Mouse (Mus musculus): Measurements from ENCODE around the gene Pdgfra. TPM values are rescaled to one million over a fixed set of nuclear protein-coding genes. Genes with fewer than 3 reads are reported as not detected.
A peak's percentile ranks its signal among the peaks of the same experiment; 100 is the strongest.

Pdgfra gene
- polyA plus RNA-seq, 1 experiment from 2014 or later: 7.9 TPM

GRCm38 (mm10) chr5:75184693-75185235, 32.7 kb downstream of the Pdgfra start:
- H3K36me3 ChIP-seq (ENCODE audit: control insufficient read depth, insufficient read depth, low read length): no peaks in the 10 kb centered on the region

GRCm38 (mm10) chr5:75185584-75185983, 33.5 kb downstream of the Pdgfra start:
- TF ChIP-seq CTCF (IDR thresholded peaks at IDR 0.05; ENCODE audit: low read depth): no peak
- TF ChIP-seq EP300 (optimal IDR thresholded peaks at IDR 0.05): no peak
- no peaks in the 10 kb centered on the region for H3K36me3 ChIP-seq (ENCODE audit: control insufficient read depth, insufficient read depth, low read length)
- H3K4me3 ChIP-seq (ENCODE audit: low read depth, low read length): no peak overlapping the region
- no peak overlapping the region for H3K9ac ChIP-seq (ENCODE audit: low read length)
- H3K9me3 ChIP-seq (ENCODE audit: control insufficient read depth, low read length): no peaks in the 10 kb centered on the region
- no peak; the same call in 1 of the 2 replicates for ATAC-seq (ENCODE audit: low FRiP score, low TSS enrichment)
- no peaks in the 10 kb centered on the region for H3K4me1 ChIP-seq (replicated peaks; ENCODE audit: control insufficient read depth, insufficient read depth)
- 70% methylated on average over 7 of the region's 7 CpGs for WGBS
- no peak overlapping the region for H3K4me2 ChIP-seq (replicated peaks; ENCODE audit: low read depth)
- no peaks in the 10 kb centered on the region for H3K27me3 ChIP-seq (ENCODE audit: control insufficient read depth, insufficient read depth, low read length)
- peak; percentile 28 for DNase-seq (ENCODE audit: low spot score)
- no peak overlapping the region for H3K27ac ChIP-seq (replicated peaks)

More at GRCm38 (mm10) chr5:75184693-75185235, 32.7 kb downstream of the Pdgfra start:
- H3K4me1 ChIP-seq (replicated peaks; ENCODE audit: control insufficient read depth, insufficient read depth): no peaks in the 10 kb centered on the region
- ATAC-seq (ENCODE audit: low FRiP score, low TSS enrichment) (no peak), DNase-seq (ENCODE audit: low spot score) (no peak)
- no peak overlapping the region for H3K4me2 ChIP-seq (replicated peaks; ENCODE audit: low read depth)
- H3K27me3 ChIP-seq (ENCODE audit: control insufficient read depth, insufficient read depth, low read length): no peaks in the 10 kb centered on the region
- H3K9ac ChIP-seq (ENCODE audit: low read length): no peak overlapping the region
- H3K9me3 ChIP-seq (ENCODE audit: control insufficient read depth, low read length): no peaks in the 10 kb centered on the region
- no peak overlapping the region for H3K4me3 ChIP-seq (ENCODE audit: low read depth, low read length)
- no peak for TF ChIP-seq EP300 (optimal IDR thresholded peaks at IDR 0.05)
- TF ChIP-seq CTCF (IDR thresholded peaks at IDR 0.05; ENCODE audit: low read depth): no peak
- 40% methylated on average over 7 of the region's 7 CpGs for WGBS
- H3K27ac ChIP-seq (replicated peaks): no peak overlapping the region

- H3K9me3 ChIP-seq (ENCODE audit: control insufficient read depth, low read length): no peaks in the 10 kb centered on the region
- TF ChIP-seq EP300 (optimal IDR thresholded peaks at IDR 0.05) (no peak), CTCF (IDR thresholded peaks at IDR 0.05; ENCODE audit: low read depth) (no peak)
- H3K9ac ChIP-seq (ENCODE audit: low read length): no peak overlapping the region
- H3K4me1 ChIP-seq (replicated peaks; ENCODE audit: control insufficient read depth, insufficient read depth): no peaks in the 10 kb centered on the region
- H3K27ac ChIP-seq (replicated peaks): no peak overlapping the region
- no peak overlapping the region for H3K4me3 ChIP-seq (ENCODE audit: low read depth, low read length)
- H3K4me2 ChIP-seq (replicated peaks; ENCODE audit: low read depth): no peak overlapping the region
- no peak for DNase-seq (ENCODE audit: low spot score)
- ATAC-seq (ENCODE audit: low FRiP score, low TSS enrichment): no peak
- no peaks in the 10 kb centered on the region for H3K27me3 ChIP-seq (ENCODE audit: control insufficient read depth, insufficient read depth, low read length)
- WGBS: 86% methylated on average over 15 of the region's 15 CpGs
- no peaks in the 10 kb centered on the region; the same call in 1 of the 2 replicates for H3K36me3 ChIP-seq (ENCODE audit: control insufficient read depth, insufficient read depth, low read length)
Measured at GRCm38 (mm10) chr5:75189319-75189987, 37.4 kb downstream of the Pdgfra start.

GRCm38 (mm10) chr5:75193107-75193506, 41.0 kb downstream of the Pdgfra start:
- TF ChIP-seq EP300 (optimal IDR thresholded peaks at IDR 0.05) (no peak), CTCF (IDR thresholded peaks at IDR 0.05; ENCODE audit: low read depth) (no peak)
- 86% methylated on average over 5 of the region's 5 CpGs for WGBS
- Histone ChIP-seq H3K4me2 (replicated peaks; ENCODE audit: low read depth) (no peak overlapping the region), H3K36me3 (ENCODE audit: control insufficient read depth, insufficient read depth, low read length) (no peaks in the 10 kb centered on the region; the same call in 1 of the 2 replicates), H3K27me3 (ENCODE audit: control insufficient read depth, insufficient read depth, low read length) (no peaks in the 10 kb centered on the region), H3K9me3 (ENCODE audit: control insufficient read depth, low read length) (no peaks in the 10 kb centered on the region), H3K9ac (ENCODE audit: low read length) (no peak overlapping the region), H3K4me1 (replicated peaks; ENCODE audit: control insufficient read depth, insufficient read depth) (no peaks in the 10 kb centered on the region), H3K4me3 (ENCODE audit: low read depth, low read length) (no peak overlapping the region), H3K27ac (replicated peaks) (no peak overlapping the region)
- no peak for DNase-seq (ENCODE audit: low spot score)
- ATAC-seq (ENCODE audit: low FRiP score, low TSS enrichment): no peak

- Histone ChIP-seq H3K9ac (ENCODE audit: low read length) (no peak overlapping the region), H3K4me2 (replicated peaks; ENCODE audit: low read depth) (no peak overlapping the region), H3K9me3 (ENCODE audit: control insufficient read depth, low read length) (no peaks in the 10 kb centered on the region), H3K4me3 (ENCODE audit: low read depth, low read length) (no peak overlapping the region), H3K27ac (replicated peaks) (no peak overlapping the region), H3K27me3 (ENCODE audit: control insufficient read depth, insufficient read depth, low read length) (no peaks in the 10 kb centered on the region), H3K4me1 (replicated peaks; ENCODE audit: control insufficient read depth, insufficient read depth) (no peaks in the 10 kb centered on the region), H3K36me3 (ENCODE audit: control insufficient read depth, insufficient read depth, low read length) (no peaks in the 10 kb centered on the region)
- ATAC-seq (ENCODE audit: low FRiP score, low TSS enrichment): no peak
- WGBS: 75% methylated on average over 8 of the region's 8 CpGs
- TF ChIP-seq CTCF (IDR thresholded peaks at IDR 0.05; ENCODE audit: low read depth) (no peak), EP300 (optimal IDR thresholded peaks at IDR 0.05) (no peak)
- no peak for DNase-seq (ENCODE audit: low spot score)
Measured at GRCm38 (mm10) chr5:75198413-75198812, 46.3 kb downstream of the Pdgfra start.

- Histone ChIP-seq H3K4me3 (ENCODE audit: low read depth, low read length) (no peak overlapping the region), H3K4me2 (replicated peaks; ENCODE audit: low read depth) (no peak overlapping the region), H3K27me3 (ENCODE audit: control insufficient read depth, insufficient read depth, low read length) (no peaks in the 10 kb centered on the region), H3K27ac (replicated peaks) (no peak overlapping the region), H3K9ac (ENCODE audit: low read length) (no peak overlapping the region), H3K4me1 (replicated peaks; ENCODE audit: control insufficient read depth, insufficient read depth) (no peaks in the 10 kb centered on the region), H3K36me3 (ENCODE audit: control insufficient read depth, insufficient read depth, low read length) (no peaks in the 10 kb centered on the region), H3K9me3 (ENCODE audit: control insufficient read depth, low read length) (no peaks in the 10 kb centered on the region)
- no peak for ATAC-seq (ENCODE audit: low FRiP score, low TSS enrichment)
- no peak for DNase-seq (ENCODE audit: low spot score)
- TF ChIP-seq CTCF (IDR thresholded peaks at IDR 0.05; ENCODE audit: low read depth) (no peak), EP300 (optimal IDR thresholded peaks at IDR 0.05) (no peak)
- WGBS: 70% methylated on average over 9 of the region's 9 CpGs
Measured at GRCm38 (mm10) chr5:75199698-75200365, 47.7 kb downstream of the Pdgfra start.
